Mouse (Mus musculus) bone marrow, adult 2 months (tissue): ENCODE results near the gene Megf8. TPM values are rescaled to one million over a fixed set of nuclear protein-coding genes. Genes with fewer than 3 reads are reported as not detected.

Experiments
- H3K27ac ChIP-seq: fragments of 200-500 bp; 2 replicates; pipeline ENCODE4 v1.5.1; 2012; ENCODE audit warnings: low read depth, mild to moderate bottlenecking, control low read depth, inconsistent platforms, low read length; ENCODE audit not compliant: control insufficient read depth, poor library complexity, insufficient read depth
- H3K4me1 ChIP-seq: fragments of 200-500 bp; 2 replicates; pipeline ENCODE4 v1.6.1; 2011; ENCODE audit warnings: low read length; ENCODE audit not compliant: control insufficient read depth, insufficient read depth
- H3K4me3 ChIP-seq: fragments of 200-500 bp; replicated peaks from 2 replicates; pipeline ENCODE3; 2011; ENCODE audit warnings: mild to moderate bottlenecking, low read depth, low read length, control low read depth; ENCODE audit not compliant: control insufficient read depth
- CTCF ChIP-seq: fragments of 200-500 bp; IDR thresholded peaks from 2 replicates; pipeline ENCODE4 v1.5.1; 2011; ENCODE audit warnings: low read length, control low read depth; ENCODE audit not compliant: control insufficient read depth, insufficient read depth
- POLR2A ChIP-seq: fragments of 200-500 bp; IDR thresholded peaks from 2 replicates; pipeline ENCODE4 v1.6.1; 2011; ENCODE audit warnings: low read depth, mild to moderate bottlenecking, control low read depth, low read length, borderline replicate concordance; ENCODE audit not compliant: control insufficient read depth
- WGBS: fragments of 180-500 bp; shearing (Covaris S2); methylation state at CpG from one replicate; pipeline ENCODE4 v1.1.7; 2018; 5-methylcytosine and 5-hydroxymethylcytosine counted together
- polyA plus RNA-seq: library from polyadenylated mRNA; stranded (reverse); fragments of >200 nt; gene quantifications from 2 replicates; pipeline ENCODE4 v1.2.4, GENCODE M21; 2011; ENCODE audit warnings: low replicate concordance; ENCODE audit not compliant: missing spikeins, insufficient read depth, insufficient read length

The Megf8 gene
- polyA plus RNA-seq, 1 experiment: 5.7 TPM

GRCm38 (mm10) chr7:25401551-25401950 lies 84.6 kb downstream of the Megf8 start:
- no peak overlapping the region for H3K4me3 ChIP-seq
- no peak overlapping the region for H3K27ac ChIP-seq
- H3K4me1 ChIP-seq: no peaks in the 10 kb centered on the region; the same call in 1 of the 2 replicates
- no peak for TF ChIP-seq POLR2A
- TF ChIP-seq CTCF: no peak
- WGBS: 72% methylated on average over 2 of the region's 2 CpGs

- no peak for TF ChIP-seq CTCF
- TF ChIP-seq POLR2A: no peak
- Histone ChIP-seq H3K4me3 (no peak overlapping the region), H3K4me1 (no peaks in the 10 kb centered on the region; the same call in 1 of the 2 replicates), H3K27ac (no peak overlapping the region)
- WGBS: 66% methylated on average over 5 of the region's 5 CpGs
These were observed 85.0 kb downstream of the Megf8 start for GRCm38 (mm10) chr7:25401986-25402385.

- WGBS: 0% methylated on average over 2 of the region's 2 CpGs
- Histone ChIP-seq H3K27ac (no peak overlapping the region), H3K4me1 (no peaks in the 10 kb centered on the region; the same call in 1 of the 2 replicates), H3K4me3 (no peak overlapping the region)
- no peak for TF ChIP-seq POLR2A
- TF ChIP-seq CTCF: peak; percentile 79
These were observed 85.7 kb downstream of the Megf8 start for GRCm38 (mm10) chr7:25402671-25403101.

GRCm38 (mm10) chr7:25406468-25406867 lies 89.5 kb downstream of the Megf8 start:
- H3K4me3 ChIP-seq: no peak overlapping the region
- TF ChIP-seq POLR2A (no peak), CTCF (no peak)
- no peaks in the 10 kb centered on the region; the same call in 1 of the 2 replicates for H3K4me1 ChIP-seq
- 59% methylated on average over 7 of the region's 7 CpGs for WGBS
- no peak overlapping the region for H3K27ac ChIP-seq

- H3K4me3 ChIP-seq: no peak overlapping the region
- no peaks in the 10 kb centered on the region; the same call in 1 of the 2 replicates for H3K4me1 ChIP-seq
- 76% methylated on average over 4 of the region's 4 CpGs for WGBS
- no peak overlapping the region for H3K27ac ChIP-seq
- TF ChIP-seq CTCF (no peak), POLR2A (no peak)
These were observed 92.3 kb downstream of the Megf8 start for GRCm38 (mm10) chr7:25409114-25409760.

- 74% methylated on average over 1 of the region's 1 CpGs for WGBS
- no peaks in the 10 kb centered on the region; the same call in 1 of the 2 replicates for H3K4me1 ChIP-seq
- no peak overlapping the region for H3K27ac ChIP-seq
- H3K4me3 ChIP-seq: no peak overlapping the region
- no peak for TF ChIP-seq POLR2A
- no peak for TF ChIP-seq CTCF
These were observed 94.1 kb downstream of the Megf8 start for GRCm38 (mm10) chr7:25410969-25411615.

GRCm38 (mm10) chr7:25411861-25412260 lies 94.9 kb downstream of the Megf8 start:
- TF ChIP-seq CTCF (no peak), POLR2A (no peak)
- Histone ChIP-seq H3K4me1 (no peaks in the 10 kb centered on the region), H3K4me3 (no peak overlapping the region), H3K27ac (no peak overlapping the region)
- 80% methylated on average over 3 of the region's 3 CpGs for WGBS

GRCm38 (mm10) chr7:25412833-25413441 lies 96.0 kb downstream of the Megf8 start, which contains the start of gene Cxcl17:
Cxcl17 (minus strand) TSS chr7:25412886.
- H3K27ac ChIP-seq: no peak within 1 kb of the TSS; the same call in 1 of the 2 replicates
- H3K4me3 ChIP-seq: no peak within 1 kb of the TSS
- H3K4me1 ChIP-seq: no peaks in the 10 kb centered on the region
- WGBS: 55% methylated on average over 7 of the region's 7 CpGs
- TF ChIP-seq CTCF: no peak
- no peak for TF ChIP-seq POLR2A

Other genes starting within 250 kb of the Megf8 start
- gene Grik5, start 244.8 kb upstream of the Megf8 start, polyA plus RNA-seq: 7.3 and 9.7 TPM in 2 replicates
- 8.1 and 11.3 TPM in 2 replicates for gene Zfp574, start 244.6 kb upstream of the Megf8 start, polyA plus RNA-seq
- gene Pou2f2, start 137.4 kb upstream of the Megf8 start, polyA plus RNA-seq: 7.8 and 16.8 TPM in 2 replicates
- 66.5 and 109 TPM in 2 replicates for gene Dedd2, start 96.5 kb upstream of the Megf8 start, polyA plus RNA-seq
- gene Zfp526, start 95.7 kb upstream of the Megf8 start, polyA plus RNA-seq: 7.2 and 13.9 TPM in 2 replicates
- 53.6 and 56.8 TPM in 2 replicates for gene Gsk3a, start 79.3 kb upstream of the Megf8 start, polyA plus RNA-seq
- 6.8 and 14.6 TPM in 2 replicates for gene Erf, start 66.4 kb upstream of the Megf8 start, polyA plus RNA-seq
- 174 and 292 TPM in 2 replicates for gene Cic, start 49.5 kb upstream of the Megf8 start, polyA plus RNA-seq
- 31.5 and 46.4 TPM in 2 replicates for gene Pafah1b3, start 19.2 kb upstream of the Megf8 start, polyA plus RNA-seq
- not detected in 2 replicates for gene Prr19, start 15.8 kb upstream of the Megf8 start, polyA plus RNA-seq
- not detected in 2 replicates for gene Tmem145, start 11.1 kb upstream of the Megf8 start, polyA plus RNA-seq
- gene Cnfn, start 52.6 kb downstream of the Megf8 start, polyA plus RNA-seq: not detected in 2 replicates
- gene Lipe, start 81.5 kb downstream of the Megf8 start, polyA plus RNA-seq: 195 and 311 TPM in 2 replicates
- not detected in 2 replicates for gene Cxcl17, start 95.7 kb downstream of the Megf8 start, polyA plus RNA-seq
- 11.7 and 31.5 TPM in 2 replicates for gene Ceacam1, start 160.4 kb downstream of the Megf8 start, polyA plus RNA-seq
- not detected in 2 replicates for gene Ceacam2, start 222.7 kb downstream of the Megf8 start, polyA plus RNA-seq